Mouse (Mus musculus): ENCODE results near the gene Tmem121b. TPM values are rescaled to one million over a fixed set of nuclear protein-coding genes. Genes with fewer than 3 reads are reported as not detected.
A peak's percentile ranks its signal among the peaks of the same experiment; 100 is the strongest.

Tmem121b gene
- 10 to 100 TPM; 58.9 to 66.1 TPM for total RNA-seq (2021)

GRCm38 (mm10) chr6:120493374-120494181 is at the start of gene Tmem121b:
Gene Tmem121b (minus strand): TSS chr6:120493807.
- intact Hi-C loops (cut with DNase I), result no loop called here
- peak; percentile 92 to 95 for DNase-seq (ENCODE audit: low spot score in 2 of 2)

- no peak for DNase-seq (ENCODE audit: low spot score in 2 of 2)
- intact Hi-C loops (cut with DNase I), result no loop called here
Measured at GRCm38 (mm10) chr6:120542061-120542460, 48.5 kb upstream of the Tmem121b start.

GRCm38 (mm10) chr6:120541386-120541785 is 47.8 kb upstream of the Tmem121b start:
- no peak for DNase-seq (ENCODE audit: low spot score in 2 of 2)
- intact Hi-C loops (cut with DNase I), result no loop called here

GRCm38 (mm10) chr6:120539781-120540231 is 46.2 kb upstream of the Tmem121b start:
- intact Hi-C loops (cut with DNase I), result loop anchor here (1.0 kb wide), 1 partner anchor 196 kb away; no protein-coding TSS in a partner anchor
- no peak for DNase-seq (ENCODE audit: low spot score in 2 of 2)

- intact Hi-C loops (cut with DNase I), result loop anchor here (1.0 kb wide), 1 partner anchor 197 kb away; no protein-coding TSS in a partner anchor
- DNase-seq (ENCODE audit: low spot score in 2 of 2), result peak; percentile 36 to 43
Measured at GRCm38 (mm10) chr6:120539132-120539759, 45.6 kb upstream of the Tmem121b start.

GRCm38 (mm10) chr6:120536337-120536736 is 42.7 kb upstream of the Tmem121b start:
- no peak for DNase-seq (ENCODE audit: low spot score in 2 of 2)
- intact Hi-C loops (cut with DNase I), result no loop called here

- DNase-seq (ENCODE audit: low spot score in 2 of 2), result no peak
- intact Hi-C loops (cut with DNase I), result no loop called here
Measured at GRCm38 (mm10) chr6:120532594-120532993, 39.0 kb upstream of the Tmem121b start.

GRCm38 (mm10) chr6:120531020-120531965 is 37.7 kb upstream of the Tmem121b start, which contains the start of gene Hdhd5:
Gene Hdhd5 (minus strand): TSS chr6:120531319.
- intact Hi-C loops (cut with DNase I), result no loop called here

GRCm38 (mm10) chr6:120529123-120529522 is 35.5 kb upstream of the Tmem121b start:
- DNase-seq (ENCODE audit: low spot score in 2 of 2), result no peak
- intact Hi-C loops (cut with DNase I), result no loop called here

More at GRCm38 (mm10) chr6:120531020-120531965, 37.7 kb upstream of the Tmem121b start, which contains the start of gene Hdhd5:
- peak; percentile 94 to 95 for DNase-seq (ENCODE audit: low spot score in 2 of 2)

- no peak for DNase-seq (ENCODE audit: low spot score in 2 of 2)
- intact Hi-C loops (cut with DNase I), result no loop called here
Measured at GRCm38 (mm10) chr6:120524796-120525195, 31.2 kb upstream of the Tmem121b start.

GRCm38 (mm10) chr6:120519647-120520046 is 26.0 kb upstream of the Tmem121b start:
- intact Hi-C loops (cut with DNase I), result no loop called here
- DNase-seq (ENCODE audit: low spot score in 2 of 2), result no peak

GRCm38 (mm10) chr6:120517311-120517710 is 23.7 kb upstream of the Tmem121b start:
- intact Hi-C loops (cut with DNase I), result no loop called here
- no peak for DNase-seq (ENCODE audit: low spot score in 2 of 2)

- DNase-seq (ENCODE audit: low spot score in 2 of 2), result no peak
- intact Hi-C loops (cut with DNase I), result no loop called here
Measured at GRCm38 (mm10) chr6:120516879-120517278, 23.3 kb upstream of the Tmem121b start.

- intact Hi-C loops (cut with DNase I), result no loop called here
- DNase-seq (ENCODE audit: low spot score in 2 of 2), result no peak
Measured at GRCm38 (mm10) chr6:120516422-120516821, 22.8 kb upstream of the Tmem121b start.

- intact Hi-C loops (cut with DNase I), result no loop called here
- no peak for DNase-seq (ENCODE audit: low spot score in 2 of 2)
Measured at GRCm38 (mm10) chr6:120511212-120511611, 17.6 kb upstream of the Tmem121b start.

- DNase-seq (ENCODE audit: low spot score in 2 of 2), result peak; percentile 77 to 81
- intact Hi-C loops (cut with DNase I), result no loop called here
Measured at GRCm38 (mm10) chr6:120510425-120510824, 16.8 kb upstream of the Tmem121b start.

GRCm38 (mm10) chr6:120509975-120510374 is 16.4 kb upstream of the Tmem121b start:
- intact Hi-C loops (cut with DNase I), result no loop called here
- DNase-seq (ENCODE audit: low spot score in 2 of 2), result peak in 1 of 2 experiments; percentile 43

GRCm38 (mm10) chr6:120508645-120509044 is 15.0 kb upstream of the Tmem121b start:
- DNase-seq (ENCODE audit: low spot score in 2 of 2), result no peak
- intact Hi-C loops (cut with DNase I), result no loop called here

GRCm38 (mm10) chr6:120505531-120505930 is 11.9 kb upstream of the Tmem121b start:
- intact Hi-C loops (cut with DNase I), result no loop called here
- no peak for DNase-seq (ENCODE audit: low spot score in 2 of 2)

Measured in left cerebral cortex, postnatal 36 days (tissue).